Mouse (Mus musculus): Measurements from ENCODE around the gene Abca4.
A peak's percentile ranks its signal among the peaks of the same experiment; 100 is the strongest.

Abca4 gene

DNA sequence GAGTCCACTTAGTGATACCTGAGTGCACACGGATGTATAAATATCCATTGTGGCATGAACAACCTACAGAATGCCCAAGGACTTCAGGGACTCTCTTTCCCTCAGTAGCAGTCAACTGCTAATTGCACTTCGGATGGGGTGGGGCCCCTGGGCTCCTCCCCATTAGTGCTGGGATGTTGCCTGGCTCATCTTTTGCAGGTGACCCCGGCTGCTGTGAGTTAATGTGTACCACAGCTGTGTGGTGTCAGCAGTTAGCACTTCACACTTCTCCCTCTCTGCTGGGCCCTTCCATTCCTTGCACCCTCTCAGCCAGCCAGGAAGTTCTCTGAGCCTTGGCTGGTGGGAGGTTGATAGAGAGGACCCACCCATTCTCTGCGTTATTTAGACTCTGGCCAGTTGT, 65.2 kb downstream of the Abca4 start:
- DNase-seq (ENCODE audit: low spot score in 2 of 2) = no peak

DNA sequence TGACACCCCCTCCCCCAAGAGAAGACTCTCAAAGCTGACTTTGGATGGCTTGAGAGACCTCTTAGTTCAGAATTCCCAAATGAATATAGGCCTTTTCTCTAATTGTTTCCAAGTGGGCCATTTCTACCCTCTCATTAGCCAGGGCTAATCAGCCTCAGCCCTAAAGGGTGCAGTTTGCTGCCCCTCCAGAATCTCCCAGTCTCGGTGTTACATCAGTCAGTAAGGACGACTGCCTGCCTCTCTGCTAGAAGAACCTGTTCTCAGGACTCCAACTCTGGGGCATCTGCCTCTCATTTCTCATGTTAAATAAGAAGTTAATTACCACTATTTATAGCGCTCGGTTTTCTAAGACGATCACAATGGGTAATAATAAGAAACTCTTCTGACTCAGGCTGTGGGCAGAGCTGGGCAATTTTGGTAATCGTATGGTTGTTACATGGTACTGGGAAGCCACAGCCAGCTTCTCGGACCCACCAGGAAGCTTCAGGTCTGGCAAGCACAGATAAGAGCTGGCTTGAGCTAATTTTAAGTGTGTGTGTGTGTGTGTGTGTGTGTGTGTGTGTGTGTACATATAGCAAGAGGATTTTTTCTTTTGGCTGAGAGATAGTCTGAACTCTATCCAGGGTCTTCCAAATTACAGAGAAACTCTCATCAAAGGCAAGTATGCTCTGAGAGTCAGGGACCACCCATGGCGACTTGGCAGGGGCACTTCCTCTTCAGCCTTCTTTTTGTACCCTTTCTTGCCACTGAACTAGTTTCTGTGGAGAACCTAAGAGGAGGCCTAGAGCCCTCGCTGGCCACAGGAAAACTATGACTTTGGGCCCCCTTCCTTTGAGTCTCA, 67.1 kb downstream of the Abca4 start:
- DNase-seq (ENCODE audit: low spot score in 2 of 2) = no peak

DNA sequence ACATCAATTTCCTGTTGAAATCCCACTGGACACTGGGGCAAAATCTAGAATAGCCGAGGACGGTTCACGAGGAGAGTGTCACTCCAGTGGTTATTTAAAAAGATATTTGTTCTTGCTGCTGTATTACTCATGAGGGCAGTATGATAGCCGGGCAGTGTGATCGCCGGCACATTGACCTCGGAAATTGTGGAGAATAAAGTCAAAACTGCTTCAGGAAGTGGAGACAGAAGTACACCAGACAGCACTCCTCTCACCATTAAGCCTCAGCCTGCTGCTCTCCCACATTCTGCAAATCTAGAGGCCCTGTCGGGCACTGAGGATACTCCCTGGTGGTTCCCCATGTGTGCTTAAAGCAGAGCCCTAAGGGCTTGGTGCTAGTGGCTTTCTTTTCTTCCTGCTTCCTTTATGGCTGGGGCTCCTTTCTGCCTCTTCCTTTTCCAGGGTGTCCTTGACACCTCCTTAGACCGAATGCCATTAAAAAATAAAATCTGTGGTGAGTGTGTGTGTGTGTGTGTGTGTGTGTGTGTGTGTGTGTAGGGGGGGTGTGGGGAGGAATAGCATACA, 74.5 kb downstream of the Abca4 start:
- DNase-seq (ENCODE audit: low spot score in 2 of 2) = no peak

DNA sequence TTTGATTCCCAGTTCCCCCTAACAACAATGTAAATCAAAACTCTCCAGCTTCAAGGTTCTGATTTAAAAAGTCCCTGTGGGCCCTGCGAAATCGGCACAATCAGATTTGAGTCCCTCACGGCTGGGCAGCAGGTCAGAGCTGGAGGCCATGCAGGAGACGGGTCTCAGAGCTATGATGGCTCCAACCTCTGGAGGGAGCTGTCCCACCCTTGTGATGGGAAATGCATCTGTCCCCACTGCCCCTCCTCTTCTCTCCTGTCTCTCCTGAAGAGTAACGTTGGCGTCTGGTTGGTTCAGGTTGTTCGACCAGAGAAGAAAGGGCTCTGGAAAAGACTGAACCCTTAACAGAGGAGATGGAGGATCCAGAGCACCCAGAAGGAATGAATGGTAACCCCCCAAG, 75.5 kb downstream of the Abca4 start:
- no peak for DNase-seq (ENCODE audit: low spot score in 2 of 2)

DNA sequence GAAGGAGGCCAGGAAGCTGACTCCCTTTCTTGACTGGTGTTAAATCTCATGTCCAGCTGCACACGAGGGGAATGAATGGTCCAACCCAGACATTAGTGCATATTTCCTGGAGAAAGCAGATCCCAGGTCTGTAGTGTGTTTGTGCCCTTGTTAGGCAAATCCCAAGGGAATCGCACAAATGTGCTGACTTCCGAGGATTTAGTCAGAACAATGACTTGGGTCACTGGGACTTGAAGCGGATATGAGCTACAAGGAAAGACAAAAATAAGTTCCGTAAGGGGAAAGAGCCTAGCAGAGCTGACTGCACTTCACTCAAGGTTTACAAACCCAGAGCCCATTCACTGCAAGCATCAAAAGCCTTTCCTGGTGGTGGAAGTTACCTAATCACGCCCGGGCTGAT, 76.0 kb downstream of the Abca4 start:
- no peak for DNase-seq (ENCODE audit: low spot score in 2 of 2)

DNA sequence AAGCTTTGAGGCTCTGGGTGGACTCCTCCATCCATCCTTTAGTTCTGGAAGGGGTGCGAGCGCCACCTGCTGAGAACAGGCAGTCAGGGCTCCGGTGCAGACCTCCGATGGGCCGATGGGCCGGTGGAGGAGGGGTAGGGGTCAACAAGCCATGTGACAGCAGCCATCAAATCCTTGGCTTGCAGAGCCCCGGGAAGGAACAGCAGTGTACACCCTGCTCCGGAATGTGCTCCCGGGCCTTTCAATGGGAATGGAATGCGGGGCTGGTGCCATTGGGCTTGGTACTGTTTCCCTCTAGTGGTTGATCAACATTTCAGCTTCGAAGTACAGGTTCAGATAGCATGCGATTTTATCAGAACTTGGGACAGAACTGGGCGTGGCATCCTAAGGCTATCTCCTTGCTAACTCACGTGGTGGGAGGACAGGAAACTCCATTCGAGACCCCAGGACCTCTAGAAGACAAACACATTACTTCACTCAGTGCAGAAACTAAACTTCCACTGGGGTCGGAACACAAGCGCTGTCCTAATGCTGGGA, 78.0 kb downstream of the Abca4 start:
- DNase-seq (ENCODE audit: low spot score in 2 of 2) = peak; percentile 87 to 89

DNA sequence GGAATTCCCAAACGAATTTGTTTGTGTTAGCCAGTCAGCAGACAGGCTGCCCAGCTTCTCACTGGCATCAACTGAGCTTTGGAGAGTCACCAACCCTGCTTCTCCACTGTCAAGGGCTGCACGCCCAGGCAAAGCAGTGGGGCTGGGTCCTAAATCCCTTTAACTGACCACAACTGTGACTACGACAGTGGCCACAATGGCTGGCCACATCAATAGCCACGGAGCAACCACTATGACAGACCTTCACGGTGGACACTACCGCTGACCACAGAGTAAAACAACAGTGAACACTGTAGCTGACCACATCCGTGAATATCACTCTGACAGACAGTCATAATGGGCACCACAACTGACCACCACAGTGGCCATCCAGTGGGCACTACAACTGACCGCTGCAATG, 78.6 kb downstream of the Abca4 start:
- DNase-seq (ENCODE audit: low spot score in 2 of 2) = no peak

DNA sequence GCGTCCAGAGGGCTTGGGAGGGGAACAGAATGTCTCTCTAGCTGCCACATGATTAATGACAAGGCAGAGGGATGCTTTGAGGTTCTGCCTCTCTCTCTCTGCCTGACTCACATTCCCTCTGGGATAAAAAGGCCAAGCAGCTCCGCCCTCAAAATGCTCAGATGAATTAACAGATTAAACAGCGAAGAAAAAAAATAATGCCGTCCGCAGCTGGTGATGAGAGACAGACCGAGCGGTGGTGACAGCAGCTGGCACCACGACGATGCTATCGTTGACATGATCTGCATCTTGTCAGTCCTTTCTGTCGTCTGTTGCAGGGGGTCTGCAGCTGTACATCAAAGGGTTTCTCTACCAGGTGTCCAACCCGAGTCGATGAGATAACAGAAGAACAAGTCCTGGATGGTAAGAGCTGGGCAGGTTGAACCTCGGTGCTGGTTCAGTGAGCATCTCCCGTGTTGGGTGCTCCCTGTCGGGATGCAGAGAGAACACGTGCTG, 84.8 kb downstream of the Abca4 start:
- no peak for DNase-seq (ENCODE audit: low spot score in 2 of 2)

DNA sequence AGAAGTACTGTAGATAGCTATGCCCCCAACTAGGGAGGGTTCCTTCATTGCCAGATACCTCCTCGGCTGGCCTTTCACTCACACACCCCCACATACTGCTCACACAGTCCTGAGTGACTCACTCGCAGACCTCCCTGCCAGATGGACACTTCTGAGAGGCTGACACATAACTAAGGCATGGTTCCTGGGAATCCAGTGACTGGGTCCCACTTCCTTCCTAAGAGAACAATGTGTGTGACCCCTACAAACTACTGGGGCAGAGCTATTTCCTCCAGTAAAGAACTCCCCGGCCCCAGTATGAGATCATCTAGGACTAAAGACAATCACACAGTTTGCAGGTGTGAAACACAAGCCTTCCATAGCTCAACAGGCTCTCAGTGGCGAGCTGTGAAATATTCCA, 86.5 kb downstream of the Abca4 start:
- no peak for DNase-seq (ENCODE audit: low spot score in 2 of 2)

DNA sequence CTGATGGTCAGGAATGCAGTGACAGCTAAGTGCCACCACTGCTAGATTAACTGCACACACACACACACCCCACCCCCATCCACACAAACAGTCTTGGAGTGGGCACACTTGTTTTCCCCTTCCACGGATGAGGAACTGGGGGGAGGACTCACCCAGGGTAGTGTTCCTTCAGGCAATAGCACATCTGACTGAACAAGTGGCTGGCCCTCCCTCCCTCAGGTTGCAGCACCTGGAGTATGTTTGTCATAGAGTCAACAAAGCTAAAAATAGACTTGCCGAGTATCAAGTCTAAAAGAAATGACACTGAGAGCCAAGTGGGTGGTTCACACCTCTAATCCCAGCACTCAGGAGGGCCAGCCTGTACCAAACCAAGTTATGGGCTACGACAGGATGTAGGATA, 87.4 kb downstream of the Abca4 start:
- no peak for DNase-seq (ENCODE audit: low spot score in 2 of 2)

DNA sequence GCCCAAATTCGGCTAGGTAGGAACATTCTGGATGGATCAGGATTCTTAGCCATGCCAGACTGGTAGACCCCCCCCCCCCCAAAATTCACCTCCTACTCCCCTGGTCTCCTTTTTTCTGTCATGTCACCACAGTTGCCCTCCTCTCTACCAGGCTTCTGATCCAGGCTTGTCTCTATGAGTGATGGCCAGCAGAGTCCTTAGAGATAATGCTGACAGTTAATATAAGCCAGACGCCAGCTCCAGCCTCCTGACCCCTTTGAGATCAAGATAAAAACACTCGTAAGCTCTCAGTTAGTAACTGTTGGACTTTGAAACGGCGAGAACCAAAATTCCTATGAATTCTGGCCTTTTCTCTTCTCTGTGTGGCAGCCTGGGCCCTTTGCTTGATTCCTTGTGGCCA, 89.0 kb downstream of the Abca4 start:
- no peak for DNase-seq (ENCODE audit: low spot score in 2 of 2)

DNA sequence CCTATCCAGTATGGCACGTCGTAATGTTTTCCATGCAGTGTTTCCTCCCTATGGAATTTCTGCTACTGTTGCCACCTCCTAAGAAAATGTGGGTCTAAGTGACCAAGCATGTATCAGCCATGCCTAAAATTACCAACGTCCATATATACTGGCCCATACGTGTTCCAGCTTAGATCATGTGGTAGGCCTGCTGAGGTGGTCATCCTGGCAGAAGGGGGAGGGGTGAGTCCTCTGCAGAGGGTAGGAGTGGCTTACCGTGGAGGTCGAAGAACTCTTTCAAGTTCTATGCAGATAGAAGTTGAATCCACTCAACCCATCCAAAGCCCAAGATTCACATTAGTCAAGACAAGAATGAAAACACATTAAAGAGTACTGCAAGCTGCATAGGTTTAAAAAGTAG, 89.6 kb downstream of the Abca4 start:
- DNase-seq (ENCODE audit: low spot score in 2 of 2) = no peak

DNA sequence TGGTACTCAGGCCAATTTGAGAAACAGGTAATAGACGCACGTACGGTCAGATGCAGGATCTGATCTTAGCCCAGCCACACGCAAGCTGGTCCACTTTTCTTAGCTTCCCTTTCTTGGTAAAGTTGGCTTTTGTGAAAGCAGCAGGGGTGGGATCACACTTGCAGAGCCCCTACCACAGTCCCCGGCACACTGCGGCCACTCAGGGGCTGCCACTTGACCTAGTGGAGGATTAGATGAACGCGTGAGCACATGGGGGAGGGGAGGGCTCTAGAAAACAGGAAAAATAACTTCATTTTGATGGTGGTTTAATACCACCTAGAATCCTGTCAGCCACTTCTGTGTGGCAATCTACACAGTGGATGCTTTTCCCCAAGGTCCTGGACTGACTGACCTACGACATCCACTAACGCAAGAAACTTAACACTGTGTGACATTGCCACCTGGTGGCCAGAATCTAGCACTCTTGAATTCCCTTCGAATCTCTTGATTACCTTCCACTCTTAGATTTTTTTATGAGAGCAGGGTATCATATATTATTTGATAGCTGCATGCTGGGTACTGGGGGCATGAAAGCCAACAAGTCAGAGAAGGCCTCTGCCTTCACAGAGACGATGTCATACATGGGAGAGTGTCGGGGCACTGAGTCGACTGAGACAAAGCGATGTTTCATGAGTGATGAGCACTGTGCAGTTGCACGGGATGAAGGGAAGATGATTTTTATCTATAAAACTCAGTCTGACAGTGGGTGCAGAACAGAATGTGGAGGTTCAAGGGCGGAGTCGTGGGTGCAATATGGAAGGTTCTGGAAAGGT, 96.6 kb downstream of the Abca4 start:
- DNase-seq (ENCODE audit: low spot score in 2 of 2) = peak in 1 of 2 experiments; percentile 32

DNA sequence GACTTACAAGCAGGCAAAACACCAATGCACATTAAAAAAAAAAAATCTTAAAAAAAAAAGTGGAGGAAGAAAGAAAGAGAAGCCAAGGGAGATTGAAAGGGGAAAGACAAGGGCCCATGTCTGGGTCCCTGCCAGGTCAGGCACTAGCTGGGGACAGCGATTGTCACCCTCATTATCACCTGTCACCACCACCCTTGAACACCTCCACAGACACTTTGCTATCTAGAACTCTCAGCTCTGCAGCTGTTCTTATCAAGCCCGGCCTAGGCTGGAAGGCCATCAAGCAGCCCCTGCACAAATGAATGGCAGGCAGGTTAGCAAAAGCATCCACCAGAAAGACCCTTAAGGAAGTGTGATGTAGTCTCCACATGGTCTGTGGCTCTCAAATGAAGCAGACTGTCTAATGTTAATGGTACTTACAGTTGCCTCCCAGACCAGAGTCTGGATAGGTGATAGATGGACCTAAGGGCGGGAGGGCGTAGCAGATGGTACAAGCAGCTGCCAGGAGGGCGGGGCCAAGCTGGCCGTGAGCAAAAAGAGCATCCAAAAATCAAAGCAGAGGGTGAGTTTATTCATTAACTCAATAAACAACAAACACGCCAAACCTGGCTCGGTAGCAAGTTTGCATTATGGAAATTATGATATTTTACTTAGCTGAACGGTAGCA, 98.1 kb downstream of the Abca4 start:
- DNase-seq (ENCODE audit: low spot score in 2 of 2) = no peak

DNA sequence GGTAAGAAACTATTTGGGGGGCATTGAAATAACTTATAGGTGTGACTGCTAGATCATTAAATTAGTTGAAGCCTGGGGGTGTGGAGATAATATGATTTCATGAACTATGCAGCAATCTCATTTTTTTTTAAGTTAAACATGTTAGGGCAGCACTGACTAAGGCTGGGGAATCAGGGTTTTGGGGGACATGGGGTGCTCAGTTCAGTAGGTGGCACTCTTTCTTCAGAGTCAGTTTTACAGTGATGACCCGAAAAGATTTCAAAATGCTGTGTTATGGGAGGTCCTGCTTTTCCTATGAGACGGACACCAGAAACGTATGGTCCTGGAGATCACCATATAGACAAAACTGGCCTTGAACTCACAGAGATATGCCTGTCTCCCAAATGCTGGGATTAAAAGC, 99.2 kb downstream of the Abca4 start:
- DNase-seq (ENCODE audit: low spot score in 2 of 2) = no peak

DNA sequence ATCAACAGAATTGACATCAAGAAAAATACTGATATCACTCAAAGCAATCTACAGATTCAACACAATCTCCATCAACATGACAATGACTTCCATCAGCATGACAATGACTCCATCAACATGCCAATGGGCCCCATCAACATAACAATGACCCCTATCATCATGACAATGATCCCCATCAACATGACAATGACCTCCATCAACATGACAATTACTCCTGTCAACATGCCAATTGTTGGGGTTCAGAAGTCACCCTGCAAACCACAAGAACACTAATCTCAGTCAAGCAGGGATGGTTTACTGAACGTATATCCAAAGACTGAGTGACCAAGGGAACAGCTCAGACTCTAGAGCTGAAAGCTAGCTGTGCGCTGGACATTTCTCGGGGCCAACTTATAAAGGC, 101.2 kb downstream of the Abca4 start:
- DNase-seq (ENCODE audit: low spot score in 2 of 2) = no peak

DNA sequence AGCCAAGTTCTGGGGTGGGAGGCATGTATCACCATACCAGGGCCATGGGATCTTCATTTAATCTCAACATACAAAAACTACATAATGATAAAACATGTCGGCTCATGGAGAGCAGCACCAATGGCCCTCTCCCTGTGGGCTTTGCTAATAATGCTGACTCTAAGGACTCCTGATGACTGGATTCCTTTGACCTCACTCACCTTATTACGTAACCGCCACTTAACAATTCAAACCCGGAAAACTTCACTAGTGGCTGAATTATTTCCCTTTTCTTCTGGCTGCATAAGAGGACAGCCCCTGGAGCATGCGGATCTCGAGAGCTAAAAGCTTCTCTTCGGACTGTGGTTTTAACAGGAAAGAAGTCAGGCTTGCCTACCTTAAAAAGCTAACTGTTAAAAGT, 106.6 kb downstream of the Abca4 start:
- no peak for DNase-seq (ENCODE audit: low spot score in 2 of 2)

DNA sequence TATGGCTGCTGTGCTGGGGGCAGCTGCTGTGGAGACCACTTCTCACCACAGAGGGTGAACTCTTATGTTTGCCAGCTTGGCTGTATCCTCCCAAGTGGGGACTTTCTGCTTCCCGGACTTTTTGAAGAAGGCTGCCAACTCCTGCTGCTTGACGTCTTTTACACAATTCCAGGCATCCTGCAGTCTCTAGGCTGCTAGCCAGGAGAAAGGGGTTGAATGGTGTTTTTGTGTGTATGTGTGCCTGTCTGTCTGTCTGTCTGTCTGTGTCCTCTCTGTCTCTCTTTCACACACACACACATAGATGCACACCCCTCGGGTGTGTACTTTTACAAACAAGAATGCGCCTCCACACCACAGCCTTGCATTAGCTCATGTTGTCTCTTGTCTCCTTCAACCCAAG, 108.2 kb downstream of the Abca4 start:
- peak; percentile 15 to 20 for DNase-seq (ENCODE audit: low spot score in 2 of 2)

DNA sequence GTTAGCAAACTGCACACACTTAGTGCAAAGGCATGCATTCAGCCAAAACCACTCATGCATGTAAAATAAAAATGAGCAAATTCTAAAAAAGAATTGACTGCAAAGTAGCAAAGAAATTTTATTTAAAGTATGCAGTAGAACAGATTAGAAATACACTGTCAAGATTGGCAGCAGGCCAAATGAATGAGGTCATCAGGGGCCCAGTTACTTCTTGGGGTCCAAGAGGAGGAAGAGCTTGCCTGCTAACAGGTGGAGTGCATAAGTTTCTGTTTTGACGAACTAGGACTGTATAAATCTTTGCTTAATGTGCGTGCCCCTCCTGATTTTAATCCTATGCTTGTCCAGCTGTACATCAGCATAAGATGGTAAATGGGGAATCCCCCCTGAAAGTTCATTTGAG, 109.8 kb downstream of the Abca4 start:
- DNase-seq (ENCODE audit: low spot score in 2 of 2) = no peak

DNA sequence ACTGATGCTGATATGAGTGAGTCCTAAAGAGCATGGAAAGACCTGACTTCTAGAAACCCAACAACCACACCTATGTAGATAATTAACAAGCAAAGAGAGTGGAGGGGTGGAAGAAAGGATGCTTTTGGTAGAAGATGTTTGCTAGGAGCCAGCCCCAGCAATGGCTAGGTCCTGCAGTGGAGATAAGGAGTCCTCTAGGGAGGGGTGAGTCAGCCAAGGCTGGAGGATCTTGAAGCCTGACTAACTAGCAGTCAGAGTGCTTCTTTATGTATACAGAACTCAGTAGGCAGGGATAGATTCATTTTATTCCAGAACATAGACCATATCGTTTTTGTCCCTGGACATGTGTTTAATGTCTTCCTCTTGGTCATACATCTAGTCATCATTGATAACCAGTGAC, 115.2 kb downstream of the Abca4 start:
- no peak for DNase-seq (ENCODE audit: low spot score in 2 of 2)

DNA sequence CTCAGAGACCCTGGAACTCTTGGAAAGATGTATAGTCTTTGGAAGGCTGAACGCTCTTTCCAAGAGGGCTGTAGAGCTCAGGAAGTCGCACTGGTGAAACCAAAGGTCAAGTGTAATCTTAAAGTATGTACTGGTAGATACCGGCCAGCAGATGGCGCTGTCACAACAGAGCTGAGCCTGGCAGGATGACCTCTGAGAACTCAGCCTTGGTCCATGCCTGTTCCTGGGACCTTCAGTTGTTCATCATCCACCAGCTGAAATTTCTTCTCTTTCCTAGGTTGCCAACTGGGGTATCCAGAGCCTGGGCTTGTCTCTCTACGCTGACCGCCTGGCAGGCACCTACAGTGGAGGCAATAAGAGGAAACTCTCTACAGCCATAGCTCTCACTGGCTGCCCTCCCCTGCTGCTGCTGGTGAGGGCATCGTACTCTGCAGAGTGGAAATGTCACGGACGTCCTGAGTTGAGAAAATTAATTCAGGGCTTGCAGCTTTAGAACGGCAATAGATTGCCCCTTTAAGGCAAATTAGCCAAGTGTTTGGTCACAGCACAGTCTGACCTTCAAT, 125.5 kb downstream of the Abca4 start:
- peak in 1 of 2 experiments; percentile 39 for DNase-seq (ENCODE audit: low spot score in 2 of 2)
